Mouse (Mus musculus) v-Abl transformed pro-B cells (cell line): ENCODE results near the gene Dynll1.

ENCODE experiments used
- in situ Hi-C, 2 experiments: fragments of 400-800 bp; cut with MboI; formaldehyde crosslinking; loops; one replicate each; pipeline ENCODE4 v1.15.1; 2025; ENCODE audit not compliant: unreplicated experiment in 2 of 2

Gene Dynll1

DNA sequence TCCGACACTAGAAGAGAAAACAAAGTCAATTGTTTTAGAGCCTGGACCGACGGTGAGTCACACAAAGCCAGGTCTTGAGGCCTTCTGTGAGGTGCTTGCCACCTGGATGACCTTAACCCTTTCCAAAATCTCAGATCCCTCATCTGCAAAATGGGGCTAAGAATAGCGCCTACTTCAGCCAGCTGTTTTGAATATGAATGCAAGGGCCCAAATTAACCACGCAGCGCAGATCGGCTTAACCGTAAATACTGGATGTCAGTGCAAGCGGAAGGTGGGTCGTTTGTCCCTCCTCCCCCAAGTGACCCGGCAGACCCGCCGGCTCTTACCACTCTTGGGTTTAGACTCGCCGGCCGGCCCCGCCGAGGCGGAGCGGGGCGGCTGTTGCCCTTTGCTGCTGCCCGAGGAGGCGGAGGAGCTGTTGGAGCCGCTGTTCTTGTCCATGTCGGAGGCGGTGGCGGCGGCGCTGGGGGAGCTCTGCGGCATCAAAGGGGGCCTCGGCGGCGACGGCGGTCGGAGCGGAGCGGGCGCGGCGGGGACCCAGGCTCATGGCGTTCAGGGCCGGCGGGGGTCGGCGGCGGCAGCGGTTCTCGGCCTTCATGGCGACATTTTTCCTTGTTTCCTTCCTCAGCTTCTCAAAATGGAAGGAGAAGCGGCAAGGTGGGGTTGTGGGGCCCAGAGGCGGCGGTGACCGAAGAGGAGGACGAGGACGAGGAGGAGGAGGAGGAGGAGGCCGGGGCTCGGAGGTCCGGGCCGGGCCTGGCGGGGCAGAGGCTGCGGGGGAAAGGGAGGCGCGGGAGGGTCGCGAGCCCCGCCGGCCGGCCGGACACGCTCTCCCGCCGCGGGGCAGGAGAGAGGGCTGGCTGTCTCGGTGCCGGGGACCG is 28.6 kb downstream of the Dynll1 start:
- in situ Hi-C loops = no loop called here

DNA sequence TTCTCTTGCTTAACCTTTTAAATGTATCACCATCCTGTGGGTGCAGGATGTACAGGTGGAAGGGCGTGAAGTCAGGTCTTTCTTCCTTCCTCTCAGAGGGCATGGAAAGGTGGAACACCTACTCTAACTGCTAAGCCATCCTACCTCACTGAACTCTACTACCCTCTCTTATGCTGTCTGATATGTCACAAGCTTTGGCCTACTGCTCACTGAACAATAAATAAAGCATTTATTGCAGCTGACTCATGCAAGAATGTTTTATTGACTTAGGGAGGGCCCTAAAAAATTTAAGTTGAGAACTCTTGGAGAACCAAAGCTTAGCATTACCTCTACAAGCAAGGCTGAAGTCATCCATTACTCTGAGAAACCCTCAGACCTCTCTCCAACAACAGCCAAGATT is 30.8 kb downstream of the Dynll1 start:
- in situ Hi-C loops = no loop called here

DNA sequence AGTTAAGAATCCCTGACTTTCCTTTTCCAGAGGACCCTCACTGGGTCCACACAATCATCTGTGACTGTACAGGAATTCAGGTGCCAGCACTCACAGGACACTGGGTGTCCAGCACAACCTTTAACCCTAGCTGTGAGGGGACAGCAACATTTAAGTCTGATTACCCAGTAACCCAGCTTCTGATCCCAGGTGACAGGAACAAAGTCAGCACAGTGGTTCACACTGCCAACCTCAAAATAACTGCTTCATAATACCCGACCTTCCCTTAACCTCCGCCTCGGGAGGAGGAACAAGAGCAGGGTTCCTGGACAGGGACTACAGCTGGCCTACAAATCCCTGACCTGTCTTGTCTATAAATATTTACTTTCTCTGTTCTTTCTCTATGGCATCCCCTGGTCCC is 32.5 kb downstream of the Dynll1 start:
- in situ Hi-C loops = no loop called here

DNA sequence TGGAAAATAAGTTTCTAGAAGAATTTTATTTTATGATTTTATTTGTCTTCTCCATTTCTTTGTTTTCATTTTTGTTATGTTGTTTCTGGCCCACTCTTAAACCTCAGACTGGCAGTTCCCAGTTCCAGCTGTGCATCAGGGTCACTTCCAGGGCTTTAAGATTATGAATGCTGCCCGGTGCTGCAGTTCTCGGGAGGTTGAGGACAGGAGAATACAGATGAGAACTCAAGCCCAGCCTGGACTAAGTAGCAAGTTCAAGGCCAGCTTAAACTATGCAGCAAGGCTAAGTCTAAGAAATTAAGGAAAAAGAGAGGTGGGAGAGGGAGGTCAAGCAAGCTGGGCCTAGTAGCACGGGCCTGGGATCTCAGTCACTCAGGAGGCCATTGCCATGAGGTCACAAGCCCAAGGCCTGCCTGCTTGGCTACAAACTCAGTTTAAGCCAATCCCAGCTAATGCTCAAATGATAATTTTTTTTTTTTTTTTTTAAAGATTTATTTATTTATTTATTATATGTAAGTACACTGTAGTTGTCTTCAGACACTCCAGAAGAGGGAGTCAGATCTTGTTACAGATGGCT is 33.2 kb downstream of the Dynll1 start:
- in situ Hi-C loops = no loop called here

DNA sequence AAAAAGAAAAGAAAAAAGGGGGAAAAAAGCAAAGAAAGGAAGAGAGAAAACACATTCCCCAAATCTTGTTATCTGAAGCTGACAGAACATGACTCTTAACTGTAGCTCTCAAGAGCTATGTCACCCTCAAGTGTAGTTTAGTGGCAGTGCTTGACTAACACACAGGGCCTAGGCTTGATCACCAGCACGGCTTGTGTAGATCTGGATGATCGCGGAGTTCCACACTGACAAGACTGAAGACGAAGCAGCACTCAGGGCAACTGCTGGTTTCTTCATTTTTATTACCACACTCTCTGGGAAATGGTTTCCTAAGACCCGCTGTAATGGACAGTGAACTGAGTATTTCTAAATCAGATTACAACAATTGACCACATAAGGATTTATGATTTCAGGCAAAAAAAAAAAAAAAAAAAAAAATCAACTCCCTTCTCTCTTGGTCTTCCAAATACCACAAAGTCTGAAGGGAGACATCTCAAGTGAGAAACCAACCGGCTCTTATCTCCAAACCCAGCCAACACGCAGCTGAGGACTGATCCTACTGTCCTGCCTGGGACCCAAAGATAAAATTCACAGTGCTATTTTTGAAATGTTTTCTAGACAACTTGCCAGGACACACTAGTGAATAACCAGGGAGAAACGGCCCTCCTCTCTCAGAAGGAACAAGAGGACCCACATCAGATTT is 33.9 kb downstream of the Dynll1 start:
- in situ Hi-C loops = no loop called here

DNA sequence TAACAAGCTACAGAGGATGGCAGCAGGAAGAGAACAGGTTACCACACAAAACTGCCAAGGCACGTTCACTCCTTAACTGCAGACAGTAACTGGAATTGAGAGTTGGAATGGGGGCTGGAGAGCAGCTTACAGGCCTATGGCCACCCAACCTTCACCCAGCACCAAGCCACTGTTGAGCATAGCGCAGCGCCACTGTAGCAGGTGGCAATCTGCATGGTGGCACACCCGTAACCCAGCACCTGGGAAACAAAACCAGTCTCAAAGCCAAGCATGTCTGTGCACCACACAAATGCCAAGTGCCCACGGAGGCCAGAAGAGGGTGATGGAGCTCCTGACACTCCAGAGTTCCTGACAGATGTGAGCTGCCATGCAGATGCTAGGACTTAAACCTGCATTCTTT is 34.5 kb downstream of the Dynll1 start:
- in situ Hi-C loops = no loop called here

DNA sequence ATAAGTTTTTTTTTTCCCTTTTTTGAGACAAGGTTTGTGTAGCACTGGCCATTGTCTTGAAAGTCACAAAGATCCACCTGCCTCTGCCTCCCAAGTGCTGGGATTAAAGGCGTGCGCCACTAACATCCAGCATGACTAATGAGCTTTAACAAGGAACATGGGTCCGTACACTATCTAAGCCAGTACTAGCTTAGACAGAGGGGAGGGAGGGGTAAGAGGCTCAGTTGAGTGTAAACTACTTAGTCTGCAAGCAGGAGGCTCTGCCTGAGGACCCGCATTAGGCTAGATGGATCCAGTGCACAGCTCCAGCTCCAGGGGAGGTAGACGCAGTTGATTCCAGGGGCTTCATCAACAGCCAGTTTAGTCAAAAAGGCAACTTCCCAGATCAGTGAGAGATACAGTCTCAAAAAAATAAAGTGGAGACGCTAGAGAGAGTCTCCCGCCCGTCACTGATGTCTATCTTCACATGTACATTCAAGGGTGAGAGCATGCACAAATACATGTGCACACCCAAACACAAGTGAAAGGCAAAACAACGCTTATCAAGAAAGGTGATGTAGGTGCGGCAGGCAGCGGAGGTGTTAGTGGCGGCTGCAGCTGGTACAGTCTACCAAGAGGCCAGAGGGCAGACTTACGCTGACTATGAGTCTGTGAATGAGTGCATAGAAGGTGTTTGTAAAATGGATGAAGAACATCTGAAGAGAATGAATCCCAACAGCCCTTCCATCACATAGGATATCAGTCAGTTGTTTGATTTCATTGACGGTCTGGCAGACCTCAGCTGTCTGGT is 38.1 kb downstream of the Dynll1 start:
- in situ Hi-C loops = no loop called here

DNA sequence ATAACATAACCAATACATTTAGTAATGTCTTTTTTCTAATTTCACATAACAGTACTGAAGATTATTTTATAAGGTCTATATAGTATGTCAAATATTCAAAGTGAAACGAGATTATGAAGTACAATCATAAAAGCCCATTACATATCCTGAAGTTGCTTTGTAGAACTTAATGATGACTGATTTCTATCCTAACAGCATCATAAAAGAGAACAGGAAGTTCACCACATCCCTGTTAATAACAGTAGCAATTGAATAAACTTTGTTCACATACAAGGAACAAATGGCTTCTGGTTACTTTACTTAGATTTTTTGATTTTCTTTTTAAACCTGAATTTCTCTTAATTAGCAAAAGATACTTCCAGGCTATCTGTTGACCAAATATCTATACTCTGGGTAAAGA is 38.9 kb downstream of the Dynll1 start:
- in situ Hi-C loops = no loop called here

DNA sequence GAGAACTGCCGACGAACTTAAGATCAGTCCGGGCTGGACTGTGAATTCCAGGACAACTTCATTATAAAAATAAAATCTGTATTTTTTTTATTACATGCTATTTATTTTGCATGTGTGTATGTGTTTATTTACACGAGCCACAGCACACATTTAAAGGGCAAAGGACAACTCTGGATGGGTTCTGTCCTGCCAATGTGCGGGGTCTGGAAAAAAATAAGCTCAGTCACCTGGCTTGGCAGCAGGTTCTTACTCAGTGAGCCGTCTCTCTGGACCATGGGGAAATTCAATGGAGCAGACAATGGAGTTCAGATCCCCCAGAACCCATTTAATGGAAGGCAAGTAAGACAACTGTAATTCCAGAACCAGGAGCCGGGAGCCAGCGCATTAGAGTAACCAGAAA is 39.7 kb downstream of the Dynll1 start:
- in situ Hi-C loops = no loop called here

DNA sequence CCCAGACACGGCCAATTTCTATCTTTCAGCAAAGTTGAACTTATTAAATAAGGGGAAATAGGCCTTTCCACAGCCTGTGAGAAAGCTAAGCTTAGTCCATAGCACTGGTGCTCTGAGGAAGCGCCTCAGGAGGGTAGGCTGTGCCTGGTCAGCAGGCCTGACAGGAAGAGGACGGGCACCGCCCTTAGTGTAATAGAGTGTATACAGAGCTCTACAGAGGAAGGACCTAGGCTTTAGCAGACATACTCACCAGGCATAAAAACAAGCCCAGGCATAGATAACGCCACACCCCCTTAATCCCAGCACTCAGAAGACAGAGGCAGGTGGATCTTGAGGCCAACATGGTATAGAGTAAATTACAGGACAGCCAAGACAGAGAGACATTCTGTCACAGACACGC is 40.4 kb downstream of the Dynll1 start:
- in situ Hi-C loops = no loop called here

DNA sequence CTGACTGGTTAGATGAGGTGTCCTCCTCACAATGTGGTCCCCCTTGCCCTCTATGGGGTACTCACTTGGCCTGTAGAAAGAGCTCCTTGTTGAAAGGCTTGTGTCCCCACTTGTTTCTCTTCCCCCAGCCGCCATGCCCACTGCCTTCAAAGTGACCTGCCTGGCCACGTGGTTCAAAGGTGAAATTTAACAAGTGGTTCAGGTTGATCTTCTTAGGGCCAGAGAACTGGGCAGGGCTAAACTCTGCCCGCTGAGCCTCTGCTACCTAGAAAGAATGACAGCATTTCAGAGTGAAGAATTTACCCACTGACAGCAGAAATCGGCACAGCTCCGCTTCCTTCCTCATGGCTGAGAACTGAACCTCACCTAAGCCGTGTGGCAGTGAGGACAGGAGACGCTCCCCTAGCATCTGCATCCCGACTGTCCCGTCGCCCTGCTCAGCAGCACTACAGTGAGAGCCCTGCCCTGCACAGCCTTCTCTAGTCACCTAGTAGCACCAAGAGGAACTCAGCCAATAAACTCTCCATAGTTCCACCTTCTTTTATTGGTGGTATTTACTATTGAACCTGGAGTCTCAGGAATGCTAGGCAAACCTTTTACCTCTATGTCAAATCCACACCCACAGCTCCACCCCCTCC is 43.8 kb downstream of the Dynll1 start:
- in situ Hi-C loops = no loop called here

DNA sequence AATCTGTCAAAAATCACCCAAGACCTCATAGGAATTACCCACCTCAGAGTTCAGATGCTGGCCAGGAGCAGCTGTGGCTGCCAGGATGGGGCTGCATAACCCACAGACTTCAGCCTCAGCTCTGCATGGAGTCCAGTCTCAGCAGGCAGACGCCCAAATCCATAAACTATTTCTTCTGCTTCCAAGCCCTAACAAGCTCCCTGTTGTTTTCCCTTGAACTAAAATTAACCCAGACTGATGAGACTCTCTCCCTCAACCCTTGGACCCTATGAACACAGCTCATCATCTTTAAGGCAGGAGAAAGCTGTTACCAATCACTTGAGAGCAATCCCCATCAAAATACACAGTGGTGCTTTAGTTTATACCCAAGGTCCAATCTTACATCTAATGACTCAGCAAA is 45.3 kb downstream of the Dynll1 start:
- in situ Hi-C loops = no loop called here
